Mouse (Mus musculus) small intestine, adult 2 months (tissue): ENCODE data around the gene Ints4. TPM values are rescaled to one million over a fixed set of nuclear protein-coding genes. Genes with fewer than 3 reads are reported as not detected.

Experiments
- H3K27ac ChIP-seq: fragments of 200-500 bp; 2 replicates; pipeline ENCODE4 v1.5.1; 2012; ENCODE audit warnings: low read depth, low read length, control low read depth, inconsistent platforms; ENCODE audit not compliant: insufficient read depth
- H3K27me3 ChIP-seq: fragments of 200-500 bp; 2 replicates; pipeline ENCODE4 v1.6.1; 2012; ENCODE audit warnings: mild to moderate bottlenecking, moderate library complexity, low read length, inconsistent platforms; ENCODE audit not compliant: control insufficient read depth, insufficient read depth
- H3K36me3 ChIP-seq: fragments of 200-500 bp; 2 replicates; pipeline ENCODE4 v1.6.1; 2012; ENCODE audit warnings: mild to moderate bottlenecking, low read length, control low read depth, inconsistent platforms; ENCODE audit not compliant: control insufficient read depth, insufficient read depth
- H3K4me1 ChIP-seq: fragments of 200-500 bp; 2 replicates; pipeline ENCODE4 v1.6.1; 2012; ENCODE audit warnings: low read length, inconsistent platforms, mixed read lengths; ENCODE audit not compliant: control insufficient read depth, insufficient read depth, insufficient read length
- H3K4me3 ChIP-seq: fragments of 200-500 bp; 2 replicates; pipeline ENCODE4 v1.5.1; 2012; ENCODE audit warnings: low read depth, mild to moderate bottlenecking, control low read depth, inconsistent platforms, low read length, moderate library complexity
- CTCF ChIP-seq: fragments of 200-500 bp; IDR thresholded peaks from 2 replicates; pipeline ENCODE4 v1.5.1; 2012; ENCODE audit warnings: low read depth, mild to moderate bottlenecking, control low read depth, inconsistent platforms, low read length, moderate library complexity, mixed read lengths; ENCODE audit not compliant: insufficient replicate concordance, insufficient read length; ENCODE audit errors: extremely low read depth
- POLR2A ChIP-seq: fragments of 200-500 bp; IDR thresholded peaks from 2 replicates; pipeline ENCODE4 v1.6.1; 2012; ENCODE audit warnings: low read depth, mild to moderate bottlenecking, control low read depth, inconsistent platforms, low read length, moderate library complexity
- WGBS: fragments of 180-500 bp; shearing (Covaris S2); methylation state at CpG from one replicate; pipeline ENCODE4 v1.1.7; 2018; 5-methylcytosine and 5-hydroxymethylcytosine counted together
- polyA plus RNA-seq: library from polyadenylated mRNA; depleted of rRNA; stranded (reverse); fragments of >200 nt; gene quantifications from 2 replicates; pipeline ENCODE4 v1.2.3, GENCODE M21; 2012

Gene Ints4
- polyA plus RNA-seq, 1 experiment: 42.1 TPM

- WGBS: 74% methylated on average over 6 of the region's 6 CpGs
- Histone ChIP-seq H3K4me1 (peaks cover 25% of the 10 kb centered on the region), H3K36me3 (no peaks in the 10 kb centered on the region; the same call in 1 of the 2 replicates), H3K27me3 (no peaks in the 10 kb centered on the region), H3K27ac (no peak overlapping the region), H3K4me3 (no peak overlapping the region)
- TF ChIP-seq CTCF: no peak
- no peak for TF ChIP-seq POLR2A
Measured at GRCm38 (mm10) chr7:97452196-97452595, 28.6 kb upstream of the Ints4 start.

GRCm38 (mm10) chr7:97453141-97453921 lies 27.4 kb upstream of the Ints4 start:
- Histone ChIP-seq H3K4me3 (peak overlapping the region; percentile 82), H3K36me3 (no peaks in the 10 kb centered on the region; the same call in 1 of the 2 replicates), H3K27ac (peak overlapping the region; percentile 81)

GRCm38 (mm10) chr7:97454795-97455194 lies 26.0 kb upstream of the Ints4 start:
- Histone ChIP-seq H3K36me3 (peaks cover 2% of the 10 kb centered on the region), H3K27me3 (no peaks in the 10 kb centered on the region), H3K4me3 (no peak overlapping the region), H3K27ac (peak overlapping the region; percentile 65), H3K4me1 (peaks cover 21% of the 10 kb centered on the region)
- WGBS: 38% methylated on average over 10 of the region's 10 CpGs
- TF ChIP-seq CTCF (no peak), POLR2A (no peak)

More at GRCm38 (mm10) chr7:97453141-97453921, 27.4 kb upstream of the Ints4 start:
- 1% methylated on average over 27 of the region's 27 CpGs for WGBS
- H3K27me3 ChIP-seq: no peaks in the 10 kb centered on the region
- TF ChIP-seq CTCF: no peak
- no peak; the same call in 1 of the 2 replicates for TF ChIP-seq POLR2A
- H3K4me1 ChIP-seq: peaks cover 21% of the 10 kb centered on the region

- Histone ChIP-seq H3K4me1 (peaks cover 21% of the 10 kb centered on the region), H3K27me3 (no peaks in the 10 kb centered on the region), H3K4me3 (no peak overlapping the region), H3K27ac (peak overlapping the region; percentile 57; the same call in 1 of the 2 replicates), H3K36me3 (peaks cover 3% of the 10 kb centered on the region)
- no peak for TF ChIP-seq CTCF
- no peak for TF ChIP-seq POLR2A
- 81% methylated on average over 3 of the region's 3 CpGs for WGBS
Measured at GRCm38 (mm10) chr7:97455577-97455976, 25.2 kb upstream of the Ints4 start.

GRCm38 (mm10) chr7:97473001-97473400 lies 7.8 kb upstream of the Ints4 start:
- Histone ChIP-seq H3K4me3 (no peak overlapping the region), H3K27me3 (no peaks in the 10 kb centered on the region), H3K36me3 (no peaks in the 10 kb centered on the region), H3K4me1 (no peaks in the 10 kb centered on the region), H3K27ac (no peak overlapping the region)
- WGBS: 71% methylated on average over 5 of the region's 5 CpGs
- TF ChIP-seq POLR2A (no peak), CTCF (no peak)

- TF ChIP-seq POLR2A (no peak), CTCF (no peak)
- Histone ChIP-seq H3K36me3 (no peaks in the 10 kb centered on the region), H3K27ac (no peak overlapping the region), H3K4me1 (peaks cover 2% of the 10 kb centered on the region; the same call in 1 of the 2 replicates), H3K27me3 (no peaks in the 10 kb centered on the region), H3K4me3 (no peak overlapping the region)
- 39% methylated on average over 3 of the region's 3 CpGs for WGBS
Measured at GRCm38 (mm10) chr7:97479349-97479748, 1.4 kb upstream of the Ints4 start.

GRCm38 (mm10) chr7:97480290-97480689 lies 466 bp upstream of the Ints4 start:
- WGBS: 6% methylated on average over 3 of the region's 3 CpGs
- H3K4me3 ChIP-seq: no peak overlapping the region

More at GRCm38 (mm10) chr7:97480290-97480689, 466 bp upstream of the Ints4 start:
- Histone ChIP-seq H3K27me3 (no peaks in the 10 kb centered on the region), H3K4me1 (peaks cover 2% of the 10 kb centered on the region; the same call in 1 of the 2 replicates), H3K36me3 (peaks cover 5% of the 10 kb centered on the region), H3K27ac (no peak overlapping the region)
- TF ChIP-seq CTCF: no peak
